Mouse (Mus musculus): ENCODE results near the gene Cldn34c3.
"Not testable (repeated sequence)": the region's sequence is repeated elsewhere in the genome, so short reads cannot be mapped to it uniquely, and the experiment has no call there.

Gene Cldn34c3

DNA sequence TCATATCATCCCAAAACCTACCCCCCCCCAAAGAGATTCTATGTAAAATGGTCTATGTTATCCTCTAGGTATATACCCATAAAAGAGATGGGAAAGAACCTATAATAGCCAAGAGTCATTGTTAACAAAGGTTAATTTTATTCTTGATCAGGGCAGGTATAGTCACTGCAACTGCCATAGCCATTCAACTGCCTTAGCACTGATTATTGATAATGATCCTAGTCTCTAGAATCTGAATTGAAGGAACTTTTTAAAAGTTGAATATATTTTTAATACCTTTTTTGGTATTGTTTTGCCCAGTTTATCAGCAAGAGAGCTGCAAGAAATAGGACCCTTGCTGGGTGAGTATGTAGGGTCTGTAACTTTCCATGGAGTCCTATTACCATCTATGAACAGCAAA lies at the start of gene Cldn34c3:
Cldn34c3 (plus strand) TSS at position 301 of the 400 bp plus-strand sequence.
- DNase-seq, result not testable (repeated sequence)
